Mouse (Mus musculus) adrenal gland, postnatal 36 days (tissue): ENCODE data around the gene Ccr8. TPM values are rescaled to one million over a fixed set of nuclear protein-coding genes. Genes with fewer than 3 reads are reported as not detected.
A peak's percentile ranks its signal among the peaks of the same experiment; 100 is the strongest.
"Not testable (repeated sequence)": the region's sequence is repeated elsewhere in the genome, so short reads cannot be mapped to it uniquely, and the experiment has no call there.

Experiments
- DNase-seq, 2 experiments: peaks; one replicate each; pipeline ENCODE4 v3.0.0; 2021; ENCODE audit warnings: mixed read lengths in 1 of 2
- total RNA-seq, 2 experiments: library from RNA; stranded (reverse); gene quantifications; 2 replicates each; pipeline ENCODE4 v1.2.3; 2021

Ccr8 gene
- total RNA-seq, 2 experiments from 2014 or later, result not detected

DNA sequence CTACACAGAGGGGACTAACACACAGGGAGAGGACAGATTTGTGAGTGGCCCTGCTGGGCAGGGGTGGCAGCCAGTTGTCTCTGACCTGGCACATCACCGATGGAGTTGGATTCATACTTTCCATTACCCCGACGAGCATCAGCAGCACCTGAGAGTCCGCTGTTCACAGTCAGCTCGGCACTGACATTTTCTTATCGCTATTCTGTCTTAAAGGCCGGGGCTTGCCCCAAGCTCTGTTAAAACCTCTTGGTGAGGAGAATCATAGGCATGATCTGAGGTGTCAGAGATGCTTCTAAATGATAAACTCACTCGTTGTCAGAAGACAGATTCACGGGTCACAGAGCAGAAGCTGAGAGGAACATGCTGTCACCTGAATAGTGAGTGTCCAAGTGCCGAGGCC is 828 bp upstream of the Ccr8 start:
- DNase-seq, result no peak

DNA sequence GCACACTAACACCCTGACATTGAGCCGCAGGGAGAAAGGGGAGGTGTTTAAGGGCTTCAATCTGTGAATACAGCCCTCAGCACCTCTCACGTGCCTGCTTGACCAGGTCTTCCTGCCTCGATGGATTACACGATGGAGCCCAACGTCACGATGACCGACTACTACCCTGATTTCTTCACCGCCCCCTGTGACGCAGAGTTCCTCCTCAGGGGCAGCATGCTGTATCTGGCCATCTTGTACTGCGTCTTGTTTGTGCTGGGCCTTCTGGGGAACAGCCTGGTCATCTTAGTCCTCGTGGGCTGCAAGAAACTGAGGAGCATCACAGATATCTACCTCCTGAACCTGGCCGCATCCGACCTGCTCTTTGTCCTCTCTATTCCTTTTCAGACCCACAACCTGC is 1.8 kb downstream of the Ccr8 start:
- no peak for DNase-seq

DNA sequence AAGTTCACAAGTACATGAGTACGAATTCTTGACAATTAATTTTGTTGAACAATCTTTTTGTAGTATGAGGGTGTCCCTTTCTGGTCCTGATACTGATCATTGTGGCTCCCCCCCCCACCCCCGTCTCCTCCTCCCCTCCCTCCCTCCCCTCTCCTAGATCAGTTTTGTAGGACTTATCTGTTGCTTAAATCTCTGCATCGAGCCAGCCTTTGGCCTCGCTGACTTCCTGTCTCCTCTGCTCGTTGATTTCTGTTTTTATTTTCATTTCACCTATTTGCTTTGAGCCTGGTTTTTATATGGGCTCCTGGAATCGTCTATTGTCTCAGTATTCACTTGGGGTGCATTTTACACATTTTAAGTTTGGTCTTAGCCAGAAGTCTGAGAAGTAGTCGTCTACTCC is 4.0 kb downstream of the Ccr8 start:
- no peak for DNase-seq

DNA sequence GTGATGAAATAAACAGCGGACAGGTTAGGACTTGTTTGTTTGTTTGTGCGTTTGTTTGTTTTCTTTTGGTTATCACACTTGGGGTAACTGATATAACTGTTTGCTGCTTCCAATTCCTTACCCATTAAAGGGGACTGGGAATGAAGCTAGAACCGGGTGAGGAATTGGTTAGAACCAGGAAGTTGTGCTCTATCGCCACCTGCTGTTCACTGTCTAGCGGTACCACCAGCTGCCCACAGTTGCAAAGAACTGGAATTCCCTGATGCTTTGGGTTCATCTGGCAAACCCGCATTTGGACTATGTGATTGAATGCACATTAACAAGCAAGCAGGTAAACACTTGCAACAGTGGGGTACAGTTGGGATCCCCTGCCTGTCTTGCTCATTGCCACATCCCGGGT is 6.8 kb downstream of the Ccr8 start:
- DNase-seq, result peak; percentile 65 to 74

DNA sequence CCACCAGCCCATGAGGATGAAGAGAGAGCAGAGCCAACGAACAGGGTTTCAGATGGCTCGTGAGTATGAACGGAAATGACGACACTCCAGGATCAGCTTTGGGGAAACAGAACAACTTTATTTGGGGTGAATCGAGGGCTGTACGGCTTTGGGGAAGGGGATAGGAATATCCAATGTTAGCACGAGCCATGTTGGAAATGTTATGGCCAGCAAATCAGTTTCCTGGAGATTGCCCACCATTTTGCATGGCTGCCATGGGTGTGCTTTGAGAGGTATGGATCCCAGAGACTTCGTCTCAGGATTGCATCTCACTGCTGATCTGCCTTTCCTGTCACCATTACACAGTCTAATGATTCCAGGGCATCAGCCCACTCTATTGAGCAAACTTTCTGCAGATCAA is 7.4 kb downstream of the Ccr8 start:
- no peak for DNase-seq

DNA sequence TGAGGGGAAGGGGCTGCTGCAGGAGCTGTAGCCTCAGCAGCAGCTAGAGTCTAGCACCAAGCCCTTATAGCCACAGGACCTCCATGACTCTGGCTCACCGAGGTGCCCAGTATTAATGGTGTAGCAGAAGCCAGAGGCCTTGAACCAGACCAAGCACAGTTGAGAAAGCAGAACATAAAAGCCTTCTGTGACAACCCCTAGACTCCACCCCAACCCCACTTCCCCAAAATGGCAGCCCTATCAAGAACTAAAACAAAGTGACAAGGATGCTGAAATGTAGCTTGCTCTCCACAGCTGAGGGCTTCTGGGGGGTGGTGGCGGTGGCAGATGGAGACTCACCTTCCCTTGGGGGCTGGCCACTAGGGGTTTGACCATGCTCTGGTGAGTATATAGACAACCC is 9.3 kb downstream of the Ccr8 start:
- no peak for DNase-seq

DNA sequence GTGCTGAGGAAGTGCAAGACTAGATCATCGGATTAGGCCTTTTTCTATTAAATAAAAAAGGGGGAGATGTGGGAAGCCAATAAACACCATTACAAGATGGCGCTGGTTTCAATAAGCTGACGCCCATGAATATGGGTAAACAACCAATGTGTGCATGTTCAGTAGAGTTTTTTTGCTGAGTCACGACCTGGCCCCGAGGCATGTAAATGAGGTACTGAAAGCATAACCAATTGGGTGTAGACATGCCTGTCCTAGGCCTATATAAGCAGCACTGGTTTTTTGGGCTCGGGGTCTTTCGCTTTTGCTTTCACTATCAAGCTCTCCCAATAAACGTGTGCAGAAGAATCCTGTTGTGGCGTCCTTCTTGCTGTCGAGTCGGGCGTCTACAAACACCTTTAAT is 17.0 kb downstream of the Ccr8 start:
- not testable (repeated sequence) for DNase-seq

DNA sequence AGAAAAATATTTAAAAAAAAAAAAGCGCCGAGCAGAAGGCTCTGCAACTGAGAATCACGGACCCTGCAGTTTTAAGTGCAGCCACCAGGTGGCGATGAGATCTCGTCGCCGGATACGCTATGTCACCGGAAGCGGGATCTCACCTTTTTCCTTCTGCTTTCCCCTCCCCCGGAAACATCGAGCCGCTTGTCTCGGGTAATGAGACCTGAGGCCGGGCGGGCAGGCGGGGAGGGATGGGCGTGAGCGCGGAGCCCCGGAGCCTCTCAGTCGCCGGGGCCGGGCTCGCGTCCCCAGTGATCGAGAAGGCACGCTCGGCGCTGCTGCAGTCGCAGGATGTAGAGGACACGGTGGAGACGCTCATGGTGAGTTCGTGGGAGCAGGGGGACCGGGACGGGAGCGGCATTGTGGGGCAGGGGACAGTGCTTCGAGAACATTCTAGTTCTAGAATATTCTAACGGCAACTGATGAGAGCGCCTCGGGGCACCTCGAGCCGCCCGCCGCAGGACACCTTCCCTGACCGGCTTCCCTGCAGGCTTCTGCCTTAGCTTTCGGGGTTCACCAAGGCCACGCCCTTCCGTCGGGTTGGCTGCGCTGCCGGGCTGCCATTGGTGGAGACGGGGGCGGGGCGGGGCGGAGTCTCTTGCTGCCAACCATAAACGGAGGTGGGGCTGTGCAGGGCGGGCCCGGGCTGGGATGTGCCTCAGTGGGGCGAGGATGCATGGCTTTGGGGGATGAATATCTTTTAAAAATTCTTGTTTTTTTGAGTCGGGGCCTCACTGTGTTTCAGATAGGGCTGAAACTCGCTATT is 18.5 kb downstream of the Ccr8 start, which contains the start of gene Slc25a38:
Slc25a38 (plus strand) TSS at position 164 of the 808 bp plus-strand sequence.
- peak; percentile 96 to 99 for DNase-seq

DNA sequence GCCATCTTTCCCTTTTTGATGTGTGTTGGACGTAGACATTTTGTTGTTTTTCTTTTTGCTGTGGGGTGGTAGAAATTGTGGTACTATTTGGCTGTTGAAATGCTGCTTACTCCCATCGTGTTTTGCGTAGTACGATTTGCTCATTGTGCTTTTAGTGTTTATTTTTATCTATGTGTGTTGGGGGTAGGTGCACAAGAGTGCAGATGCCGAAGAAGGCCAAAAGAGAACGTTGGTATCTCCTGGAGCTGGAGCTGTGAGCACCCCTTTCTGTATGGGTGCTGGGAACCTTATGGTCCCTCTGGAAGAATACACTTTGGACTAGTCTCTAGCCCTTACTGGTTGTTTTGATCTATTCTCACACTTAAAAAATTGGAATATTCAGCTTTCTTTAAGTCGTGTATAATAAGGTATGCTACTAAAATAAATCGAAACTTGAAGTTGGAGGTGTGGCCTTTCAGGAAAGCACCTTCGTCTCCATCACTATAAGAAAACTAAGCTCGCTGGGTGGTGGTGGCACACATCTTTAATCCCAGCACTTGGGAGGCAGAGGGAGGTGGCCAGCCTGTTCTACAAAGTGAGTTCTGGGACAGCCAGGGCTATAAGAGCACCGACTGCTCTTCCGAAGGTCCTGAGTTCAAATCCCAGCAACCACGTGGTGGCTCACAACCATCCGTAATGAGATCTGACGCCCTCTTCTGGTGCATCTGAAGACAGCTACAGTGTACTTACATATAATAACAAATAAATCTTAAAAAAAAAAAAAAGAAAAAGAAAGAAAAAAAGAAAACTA is 19.4 kb downstream of the Ccr8 start:
- no peak for DNase-seq

DNA sequence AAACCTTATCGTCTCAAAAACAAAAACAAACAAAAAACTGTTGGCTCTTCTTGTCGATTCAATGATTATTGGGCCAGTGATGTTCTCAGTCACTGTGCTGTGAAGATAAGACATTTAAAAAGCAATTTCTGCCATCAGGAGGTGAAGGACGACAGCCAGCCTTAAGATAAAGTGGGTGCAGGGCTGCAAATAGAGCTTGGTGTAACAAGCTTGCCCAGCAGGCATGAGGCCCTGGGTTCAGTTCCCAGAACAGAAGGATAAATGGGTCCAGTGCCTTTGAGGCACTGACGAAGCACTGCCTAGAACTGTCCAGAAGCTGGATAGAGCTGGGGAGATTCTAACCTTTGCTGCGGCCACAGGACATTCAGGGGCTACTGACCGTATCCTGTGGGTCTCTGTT is 20.6 kb downstream of the Ccr8 start:
- DNase-seq, result no peak

DNA sequence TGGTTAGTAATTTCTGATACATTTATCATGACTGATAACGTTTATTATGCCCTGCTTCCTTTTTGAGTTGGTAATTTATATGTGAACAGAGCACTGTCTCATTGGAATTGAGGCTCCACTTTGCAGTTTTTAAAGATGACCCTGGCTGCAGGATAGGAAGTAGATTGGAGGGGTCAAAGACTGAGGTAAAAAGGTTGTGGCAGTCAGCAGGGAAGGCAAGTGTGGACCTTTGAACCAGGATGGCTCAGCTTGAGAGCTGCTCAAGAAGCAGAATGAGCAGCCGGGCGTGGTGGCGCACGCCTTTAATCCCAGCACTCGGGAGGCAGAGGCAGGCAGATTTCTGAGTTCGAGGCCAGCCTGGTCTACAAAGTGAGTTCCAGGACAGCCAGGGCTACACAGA is 21.5 kb downstream of the Ccr8 start:
- DNase-seq, result no peak

DNA sequence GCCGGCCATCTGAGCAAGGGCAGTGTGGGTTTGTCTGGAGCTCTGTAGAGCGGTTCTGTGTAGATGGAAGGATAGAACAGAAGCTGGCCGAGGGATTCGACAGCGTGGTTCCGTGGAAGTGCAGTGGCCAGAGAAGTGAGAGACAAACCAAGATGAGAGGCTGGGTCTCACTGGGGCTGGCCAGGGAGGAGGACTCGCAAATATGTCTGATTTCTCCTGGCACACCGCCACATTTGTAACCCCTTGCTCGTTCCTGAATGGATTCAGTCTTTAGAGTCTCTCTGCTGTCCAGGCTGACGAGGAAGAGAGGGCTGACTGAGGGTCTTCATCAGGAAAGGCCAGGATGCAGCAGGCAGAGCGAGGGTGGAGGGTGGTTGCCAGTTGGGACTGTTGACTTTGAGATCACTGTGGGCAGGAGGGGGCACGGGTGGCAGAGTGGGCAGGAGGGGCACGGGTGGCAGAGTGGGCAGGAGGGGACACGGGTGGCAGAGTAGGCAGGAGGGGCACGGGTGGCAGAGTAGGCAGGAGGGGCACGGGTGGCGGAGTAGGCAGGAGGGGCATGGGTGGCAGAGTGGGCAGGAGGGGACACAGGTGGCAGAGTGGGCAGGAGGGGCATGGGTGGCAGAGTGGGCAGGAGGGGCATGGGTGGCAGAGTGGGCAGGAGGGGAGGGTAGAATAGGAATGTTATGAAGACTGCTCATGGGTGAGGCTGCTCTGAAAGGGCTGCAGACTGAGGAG is 22.3 kb downstream of the Ccr8 start:
- DNase-seq, result no peak

DNA sequence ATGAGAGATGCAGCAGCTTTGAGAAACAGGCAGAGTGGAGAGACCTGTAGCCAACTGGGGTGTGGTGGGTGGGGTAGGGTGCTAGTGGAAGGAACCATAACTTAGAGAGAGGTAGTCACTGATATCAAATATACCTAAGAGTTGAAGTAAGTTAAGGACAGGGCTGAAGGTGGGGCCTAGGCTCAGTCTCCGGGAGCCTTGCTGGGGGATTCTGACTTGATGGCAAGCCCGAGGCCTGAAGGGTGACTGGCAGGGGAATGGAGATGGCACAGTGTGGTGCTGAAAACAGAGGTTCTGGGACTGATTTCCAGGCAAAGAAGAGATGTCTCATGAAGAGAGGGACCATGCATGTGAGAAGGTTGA is 22.9 kb downstream of the Ccr8 start:
- no peak for DNase-seq

DNA sequence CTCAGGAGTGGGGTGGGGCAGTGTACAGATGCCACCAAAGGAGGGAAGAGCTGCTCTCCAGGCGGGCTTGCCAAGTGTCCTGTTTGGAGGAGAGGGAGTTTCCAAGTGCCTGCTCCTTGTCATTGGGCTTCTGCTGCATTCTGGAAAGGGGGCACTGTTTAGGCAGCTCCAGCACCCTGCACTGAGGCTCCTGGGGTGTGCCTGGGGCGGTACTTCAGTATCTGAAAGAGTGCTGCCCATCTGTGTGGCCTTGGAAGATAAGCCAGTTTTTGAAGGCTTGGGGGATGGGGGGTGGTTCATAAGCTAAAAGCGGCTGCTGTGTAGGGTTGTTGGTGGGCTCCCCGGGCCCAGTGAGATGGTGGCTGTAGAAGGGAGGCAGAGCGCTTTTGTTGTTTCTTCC is 23.7 kb downstream of the Ccr8 start:
- peak; percentile 20 to 47 for DNase-seq

DNA sequence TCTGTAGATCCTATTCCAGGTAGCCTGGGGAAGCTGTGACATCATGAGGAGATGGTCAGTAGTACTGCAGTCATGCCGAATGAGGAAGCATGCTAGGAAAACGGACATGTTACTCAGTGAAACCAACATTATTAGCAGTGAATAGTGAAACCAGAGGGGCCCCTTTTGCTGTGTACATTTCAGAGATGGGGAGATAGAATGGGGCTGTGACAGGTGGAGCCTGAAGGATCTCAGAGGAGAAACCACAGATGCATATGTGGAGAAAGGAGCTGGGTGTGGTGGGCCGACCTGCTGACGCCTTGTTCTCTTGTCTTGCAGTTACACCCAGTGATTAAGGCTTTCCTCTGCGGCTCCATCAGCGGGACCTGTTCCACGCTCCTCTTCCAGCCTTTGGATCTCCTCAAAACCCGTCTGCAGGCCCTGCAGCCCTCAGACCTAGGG is 24.3 kb downstream of the Ccr8 start:
- no peak for DNase-seq

DNA sequence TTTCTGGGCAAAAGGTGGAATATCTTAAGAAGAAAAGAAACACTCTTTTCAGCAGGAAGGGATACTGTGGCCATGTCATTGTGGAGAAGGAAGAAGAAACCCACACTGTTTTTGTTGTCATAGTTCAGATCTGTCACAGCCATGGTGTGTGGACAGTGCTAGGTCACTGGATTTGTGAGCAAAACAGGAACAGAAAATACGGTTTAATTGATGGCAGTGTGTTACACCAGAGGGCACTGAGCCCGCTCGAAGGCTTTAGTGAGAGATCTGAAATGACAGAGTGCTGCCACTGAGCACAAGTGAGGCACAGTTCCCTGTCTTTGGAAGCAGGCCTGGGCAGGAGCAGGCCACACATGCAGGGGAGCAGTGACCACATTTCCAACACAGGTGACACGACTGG is 26.3 kb downstream of the Ccr8 start:
- no peak for DNase-seq

DNA sequence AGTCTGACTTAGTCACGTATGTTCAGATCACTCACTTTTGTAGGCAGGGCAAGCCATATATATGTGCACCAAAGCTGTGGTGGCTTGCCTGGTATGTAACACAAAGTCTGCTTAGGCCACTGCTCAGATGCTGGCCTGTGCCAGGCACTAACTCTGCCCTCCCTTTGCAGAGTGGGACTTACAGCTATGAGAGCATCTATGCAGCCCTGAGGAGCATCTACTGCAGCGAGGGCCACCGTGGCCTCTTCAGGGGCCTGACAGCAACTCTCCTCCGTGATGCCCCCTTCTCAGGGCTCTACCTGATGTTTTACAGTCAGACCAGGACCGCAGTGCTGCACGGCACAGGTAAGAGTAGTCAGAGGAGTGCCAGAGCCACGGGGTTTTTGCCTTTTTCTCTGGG is 28.6 kb downstream of the Ccr8 start:
- DNase-seq, result no peak

DNA sequence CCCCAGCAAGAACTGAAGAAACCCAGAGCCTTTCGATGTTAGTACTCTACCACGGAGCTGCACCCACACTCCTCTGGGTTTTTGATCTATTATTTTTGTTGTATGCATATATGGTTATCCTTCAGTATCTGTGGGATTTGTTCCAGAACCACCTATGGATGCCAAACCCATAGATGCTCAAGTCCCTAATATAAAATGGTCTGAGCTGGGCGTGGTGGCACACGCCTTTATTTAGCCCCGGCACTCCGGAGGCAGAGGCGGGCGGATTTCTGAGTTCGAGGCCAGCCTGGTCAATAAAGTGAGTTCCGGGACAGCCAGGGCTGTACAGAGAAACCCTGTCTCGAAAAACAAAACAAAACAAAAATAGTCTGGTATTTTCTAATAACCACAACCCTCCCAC is 35.0 kb downstream of the Ccr8 start:
- no peak for DNase-seq

DNA sequence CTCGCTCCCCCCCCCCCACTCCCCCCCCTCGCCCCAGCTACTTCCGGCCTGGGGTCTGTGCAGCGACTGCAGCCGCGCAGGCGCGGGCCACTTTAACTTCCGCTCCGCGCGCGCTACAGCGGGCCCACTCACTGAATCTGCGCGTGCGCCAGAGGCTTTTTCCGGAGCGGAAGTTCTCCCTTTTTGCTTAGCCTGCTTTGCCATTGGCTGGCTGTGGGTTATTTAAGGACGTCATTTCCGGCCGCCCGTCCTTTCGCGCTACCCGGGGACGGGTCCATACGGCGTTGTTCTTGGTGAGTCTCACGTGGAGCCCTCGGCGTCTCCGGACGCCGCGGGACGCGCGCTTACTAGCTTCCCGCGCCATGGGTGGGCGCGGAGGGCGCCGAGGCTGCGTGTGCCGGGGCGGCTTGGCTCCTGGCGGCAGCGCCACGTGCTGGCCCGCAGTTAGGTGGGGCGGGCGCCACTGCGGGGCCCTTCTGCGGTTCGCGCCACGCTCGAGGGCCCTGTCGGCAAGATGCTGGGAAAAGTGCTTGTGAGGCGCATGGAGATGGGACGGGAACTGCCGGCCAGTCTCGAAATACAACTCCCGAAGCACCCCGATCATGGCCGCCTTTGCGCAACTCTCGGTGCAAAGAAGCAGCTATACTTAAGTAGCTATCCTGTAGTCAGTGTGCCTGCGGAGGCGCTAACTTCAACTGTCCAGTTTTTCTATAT is 35.8 kb downstream of the Ccr8 start, which contains the start of gene Rpsa:
Rpsa (plus strand) TSS at position 152 of the 714 bp plus-strand sequence.
- peak; percentile 97 for DNase-seq

DNA sequence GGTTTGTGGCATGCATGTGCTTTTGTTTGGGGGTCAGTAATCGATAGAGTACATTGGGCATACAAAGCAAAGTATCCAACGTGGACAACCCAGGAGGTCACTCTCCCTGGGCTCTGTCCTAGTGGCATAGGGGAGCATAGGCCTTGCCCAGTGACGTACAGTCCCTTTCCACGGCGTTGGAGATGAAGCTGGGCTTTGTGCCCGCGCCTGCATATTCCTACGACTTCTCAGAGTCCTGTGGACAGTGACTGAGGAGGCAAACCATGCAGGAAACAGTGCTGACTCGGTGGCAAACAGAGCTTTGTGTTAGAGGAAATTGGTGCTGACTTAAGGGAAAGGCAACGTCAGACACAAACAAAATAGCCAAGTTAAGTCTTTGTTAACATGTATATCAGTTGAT is 37.4 kb downstream of the Ccr8 start:
- no peak for DNase-seq

DNA sequence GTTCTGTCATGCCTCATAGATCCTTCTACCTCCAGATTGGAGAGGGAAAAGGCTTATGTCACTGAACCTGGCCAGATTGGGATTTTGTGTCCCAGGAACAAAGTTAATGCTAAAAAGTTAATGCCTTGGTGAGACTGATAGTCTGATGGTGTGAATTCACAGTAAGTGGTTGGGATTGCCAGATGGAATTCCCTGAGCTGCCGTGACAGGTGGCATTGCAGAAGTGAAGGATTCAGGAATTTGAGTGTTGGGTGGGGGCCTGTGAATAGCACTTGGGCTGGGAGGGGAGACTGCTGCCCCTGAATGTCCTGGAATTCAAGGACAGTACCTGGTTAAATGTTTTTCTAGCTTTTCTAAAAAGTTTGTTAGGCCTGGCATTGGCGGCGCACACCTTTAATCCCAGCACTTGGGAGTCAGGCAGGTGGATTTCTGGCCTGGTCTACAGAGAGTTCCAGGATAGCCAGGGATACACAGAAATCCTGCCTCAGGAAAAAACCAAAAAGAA is 39.9 kb downstream of the Ccr8 start:
- DNase-seq, result no peak
